8 mouse cellular contexts compared by ENCODE assay signal in the genomic region with DNA sequence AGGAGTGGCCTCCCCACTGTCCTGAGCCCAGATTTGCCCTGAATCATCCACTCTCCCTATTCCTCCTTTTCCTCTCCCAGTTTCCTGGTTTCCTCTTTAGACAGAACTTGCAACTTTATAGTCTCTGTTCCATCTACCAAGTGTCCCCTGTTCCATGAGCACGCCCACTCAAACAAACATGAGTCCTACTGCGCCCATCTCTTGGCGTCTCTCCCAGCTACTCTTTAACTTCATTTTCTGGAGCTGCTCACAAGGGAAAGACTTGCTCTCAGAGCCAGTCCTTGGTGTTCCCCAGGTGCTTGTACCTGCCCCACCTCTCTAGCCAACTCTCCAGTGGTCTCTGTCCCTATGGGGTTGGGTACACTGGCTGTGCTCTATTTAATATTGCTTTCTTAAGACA.
"Had no signal": no experiment of that assay in that cellular context is flagged by ENCODE, and none has a peak within 500 bp of the region (broad histone marks: within the 10 kb centered on the region; RNA-seq: fewer than 3 reads in every experiment).

No protein-coding gene starts in this region.

- DNase-seq: kidney, adult 8-10 months; kidney, postnatal 25 days; liver; liver, embryonic 13.5 days; liver, postnatal 0 days; lung, postnatal 14 days; retina, postnatal 1 day; thymus, postnatal 36 days had no signal
